Mouse (Mus musculus) intestine, postnatal 0 days (tissue): Measurements from ENCODE around the gene Klra7. TPM values are rescaled to one million over a fixed set of nuclear protein-coding genes. Genes with fewer than 3 reads are reported as not detected.
"Not testable (repeated sequence)": the region's sequence is repeated elsewhere in the genome, so short reads cannot be mapped to it uniquely, and the experiment has no call there.

Experiments used
- ATAC-seq: fragments of 200-750 bp; cut with Nextera tagmentation; 2 replicates; pipeline ENCODE4 v1.8.0; 2017; ENCODE audit warnings: mild to moderate bottlenecking, moderate TSS enrichment, moderate library complexity
- H3K27ac ChIP-seq: fragments of 300-500 bp; sonication (generic); 2 replicates; pipeline ENCODE4 v1.5.1; 2014; ENCODE audit warnings: mild to moderate bottlenecking, low read depth, low read length, moderate library complexity
- H3K27me3 ChIP-seq: fragments of 300-500 bp; sonication (generic); replicated peaks from 2 replicates; pipeline ENCODE4 v1.6.1; 2014; ENCODE audit warnings: low read length, mixed read lengths; ENCODE audit not compliant: control insufficient read depth, insufficient read depth
- H3K36me3 ChIP-seq: fragments of 300-500 bp; sonication (generic); 2 replicates; pipeline ENCODE4 v1.6.1; 2014; ENCODE audit warnings: mild to moderate bottlenecking, moderate library complexity; ENCODE audit not compliant: control insufficient read depth, insufficient read depth
- H3K4me1 ChIP-seq: fragments of 300-500 bp; sonication (generic); replicated peaks from 2 replicates; pipeline ENCODE4 v1.6.1; 2014; ENCODE audit warnings: antibody characterized with exemption, low read length, mixed read lengths; ENCODE audit not compliant: control insufficient read depth, insufficient read depth
- H3K4me2 ChIP-seq: fragments of 300-500 bp; sonication (generic); replicated peaks from 2 replicates; pipeline ENCODE4 v1.6.1; 2014; ENCODE audit warnings: low read depth, mild to moderate bottlenecking, moderate library complexity
- H3K4me3 ChIP-seq: fragments of 300-500 bp; sonication (generic); 2 replicates; pipeline ENCODE4 v1.5.1; 2014; ENCODE audit warnings: low read depth, low read length
- H3K9ac ChIP-seq: fragments of 300-500 bp; sonication (generic); 2 replicates; pipeline ENCODE4 v1.6.1; 2014; ENCODE audit warnings: mild to moderate bottlenecking, low read depth, low read length
- H3K9me3 ChIP-seq: fragments of 300-500 bp; sonication (generic); 2 replicates; pipeline ENCODE4 v1.6.1; 2016; ENCODE audit warnings: mixed run types; ENCODE audit not compliant: control insufficient read depth
- CTCF ChIP-seq: sonication (generic); IDR thresholded peaks from 2 replicates; pipeline ENCODE4 v1.5.1; 2016; ENCODE audit warnings: low read depth, mild to moderate bottlenecking, control low read depth, antibody characterized with exemption, moderate library complexity
- WGBS: fragments of 180-500 bp; shearing (Covaris S2); extraction: QIAGEN DNeasy Blood & Tissue Kit; methylation state at CpG from one replicate; pipeline ENCODE4 v1.1.7; 2014; 5-methylcytosine and 5-hydroxymethylcytosine counted together
- polyA plus RNA-seq: library from polyadenylated mRNA; unstranded; fragments of >200 nt; fragmentation: Nextera tagmentation; extraction: Ambion mirVana; gene quantifications from 2 replicates; pipeline ENCODE4 v1.2.1, GENCODE M21; 2015

The Klra7 gene
- not detected in 2 replicates for polyA plus RNA-seq

DNA sequence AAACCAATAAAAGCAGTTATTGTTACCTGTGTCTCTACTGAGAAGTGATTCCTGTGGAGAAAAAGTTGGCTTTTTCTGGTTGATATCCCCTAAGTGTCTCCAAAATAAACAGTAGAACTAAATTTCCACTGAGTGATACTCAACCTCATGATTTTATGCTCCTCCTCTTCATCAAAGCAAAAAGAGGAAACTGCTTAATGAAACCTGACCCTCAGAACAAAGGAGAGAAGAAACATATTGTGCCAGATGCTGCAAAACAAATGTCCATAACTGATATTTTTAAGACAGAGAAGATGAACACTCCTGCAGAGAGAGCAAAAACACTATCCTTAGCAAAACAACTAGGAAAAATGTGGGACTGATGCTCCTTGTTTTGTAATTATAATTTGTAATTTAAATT is at the start of gene Klra7:
TSS of gene Klra7 (minus strand) at position 101 of the 400 bp plus-strand sequence.
- ATAC-seq, result no peak

DNA sequence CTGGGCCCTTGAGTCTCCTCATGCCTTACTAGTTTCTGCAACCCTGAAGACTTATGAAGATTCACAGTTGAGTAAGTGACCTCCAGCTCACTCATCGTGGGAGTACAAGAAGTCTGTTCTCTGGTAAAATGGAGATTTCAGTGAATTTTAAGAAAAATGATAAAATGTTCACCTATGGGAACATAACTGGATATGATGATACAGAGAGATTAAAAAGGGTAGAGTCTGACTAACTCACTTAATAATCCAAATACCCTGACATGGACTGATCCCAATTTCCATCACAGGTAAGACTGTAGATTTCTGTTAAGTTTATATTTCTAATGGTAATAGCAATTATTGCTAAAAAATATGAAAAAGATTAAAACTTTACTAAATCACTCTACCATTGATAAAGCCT is 48.7 kb upstream of the Klra7 start, which contains the start of gene Klra10:
TSS of gene Klra10 (minus strand) at position 101 of the 400 bp plus-strand sequence.
- 70% methylated on average over 1 of the region's 1 CpGs for WGBS
- H3K27me3 ChIP-seq, H3K9me3 ChIP-seq, H3K4me2 ChIP-seq, H3K27ac ChIP-seq, H3K36me3 ChIP-seq, H3K4me1 ChIP-seq, ATAC-seq, H3K9ac ChIP-seq, H3K4me3 ChIP-seq: not testable (repeated sequence)

More for the DNA sequence above, at the start of gene Klra7:
- TF ChIP-seq CTCF, result no peak
- H3K36me3 ChIP-seq, result no peaks in the 10 kb centered on the region
- H3K9me3 ChIP-seq, result no peaks in the 10 kb centered on the region
- no peak within 1 kb of the TSS for H3K4me2 ChIP-seq
- no peak within 1 kb of the TSS for H3K4me3 ChIP-seq
- no peaks in the 10 kb centered on the region for H3K4me1 ChIP-seq
- H3K27me3 ChIP-seq, result no peaks in the 10 kb centered on the region
- no peak within 1 kb of the TSS for H3K9ac ChIP-seq
- no peak within 1 kb of the TSS for H3K27ac ChIP-seq

DNA sequence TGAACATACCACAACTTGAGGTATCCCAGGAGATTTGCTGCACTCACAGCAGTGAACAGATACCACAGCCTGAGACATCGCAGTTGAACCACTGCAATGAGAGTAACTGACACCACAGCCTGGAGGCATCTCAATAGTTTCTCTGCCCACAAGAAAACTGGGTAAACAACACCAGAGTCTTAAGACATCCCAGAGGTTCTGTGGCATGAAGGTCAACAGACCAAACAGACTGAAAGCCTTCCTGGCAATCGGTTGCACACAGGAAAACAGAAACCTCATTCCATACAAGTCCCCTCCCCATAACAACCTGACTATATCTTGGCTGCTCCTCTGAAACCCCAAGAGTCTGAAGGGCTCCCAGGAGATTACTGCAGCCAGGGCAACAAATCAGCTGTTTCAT is 22.2 kb upstream of the Klra7 start:
- Histone ChIP-seq H3K27ac (no peak overlapping the region), H3K9me3 (0 out of 2 replicates have a peak, but pooled peaks cover 3% of the 10 kb centered on the region), H3K27me3 (no peaks in the 10 kb centered on the region), H3K36me3 (no peaks in the 10 kb centered on the region), H3K9ac (no peak overlapping the region), H3K4me1 (no peaks in the 10 kb centered on the region), H3K4me2 (no peak overlapping the region), H3K4me3 (no peak overlapping the region)
- WGBS, result 85% methylated on average over 2 of the region's 2 CpGs
- ATAC-seq, result no peak
- no peak for TF ChIP-seq CTCF

DNA sequence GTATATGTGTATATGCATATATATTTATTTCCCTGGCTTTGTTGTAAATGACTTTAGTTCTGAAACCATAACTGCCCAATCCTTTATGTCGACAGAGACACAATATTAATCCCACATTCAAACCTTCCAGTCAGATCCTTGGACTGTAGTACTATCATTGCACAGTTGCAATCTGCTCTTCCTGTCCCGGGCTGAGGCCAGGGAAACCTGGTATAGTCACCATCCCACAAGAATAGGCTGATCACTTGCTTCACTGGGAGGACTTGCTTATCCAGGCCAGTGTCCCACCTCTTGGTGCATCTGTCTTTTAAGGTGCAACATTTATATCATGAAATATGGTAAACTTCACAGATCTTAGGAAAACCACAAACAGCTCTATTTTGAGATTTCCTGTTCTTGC is 4.4 kb upstream of the Klra7 start:
- no peaks in the 10 kb centered on the region for H3K4me1 ChIP-seq
- H3K4me2 ChIP-seq, result no peak overlapping the region
- no peak overlapping the region for H3K9ac ChIP-seq
- WGBS, result 73% methylated on average over 2 of the region's 2 CpGs
- ATAC-seq, result no peak
- TF ChIP-seq CTCF, result no peak
- no peak overlapping the region for H3K4me3 ChIP-seq
- H3K36me3 ChIP-seq, result no peaks in the 10 kb centered on the region
- no peaks in the 10 kb centered on the region for H3K9me3 ChIP-seq
- no peak overlapping the region for H3K27ac ChIP-seq
- no peaks in the 10 kb centered on the region for H3K27me3 ChIP-seq

DNA sequence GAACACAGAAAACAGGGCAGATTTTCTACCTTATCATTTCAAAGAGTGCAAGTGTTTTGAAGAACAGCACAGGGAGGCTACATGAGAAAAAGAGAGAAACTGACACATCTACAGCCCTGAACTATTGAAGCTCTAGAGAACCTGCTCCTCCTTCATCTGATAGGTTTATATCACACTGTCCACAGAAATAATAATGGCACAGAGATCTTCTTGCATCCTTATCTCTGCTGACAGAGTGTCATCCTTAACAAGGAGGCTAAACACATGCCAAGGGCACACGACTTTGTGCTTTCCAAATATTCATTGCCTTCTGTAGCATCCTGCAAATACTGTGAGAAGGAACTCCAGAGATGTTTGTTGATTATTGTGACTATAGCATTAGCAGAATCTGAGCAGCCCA is 3.5 kb upstream of the Klra7 start:
- no peak overlapping the region for H3K27ac ChIP-seq
- no peak overlapping the region for H3K4me2 ChIP-seq
- H3K4me3 ChIP-seq, result no peak overlapping the region
- ATAC-seq, result no peak
- no peak overlapping the region for H3K9ac ChIP-seq
- no peaks in the 10 kb centered on the region for H3K4me1 ChIP-seq
- no peaks in the 10 kb centered on the region for H3K36me3 ChIP-seq
- H3K9me3 ChIP-seq, result no peaks in the 10 kb centered on the region
- no peaks in the 10 kb centered on the region for H3K27me3 ChIP-seq
- 49% methylated on average over 1 of the region's 1 CpGs for WGBS
- TF ChIP-seq CTCF, result no peak

DNA sequence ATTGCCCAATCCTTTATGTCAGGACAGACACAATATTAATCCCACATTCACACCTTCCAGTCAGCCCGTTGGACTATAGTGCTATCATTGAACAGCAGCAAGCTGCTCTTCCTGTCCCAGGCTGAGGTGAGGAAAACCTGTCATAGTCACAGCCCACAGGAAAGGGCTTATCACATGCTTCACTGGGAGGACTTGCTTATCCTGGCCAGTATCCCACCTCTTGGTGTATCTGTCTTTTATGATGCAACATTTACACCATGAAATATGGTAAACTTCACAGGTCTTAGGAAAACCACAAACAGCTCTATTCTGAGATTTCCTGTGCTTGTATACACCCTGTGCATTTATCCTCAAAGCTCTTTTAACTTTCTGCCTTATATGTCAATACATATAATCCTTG is 35.7 kb downstream of the Klra7 start:
- H3K9me3 ChIP-seq, H3K27ac ChIP-seq, H3K9ac ChIP-seq, H3K4me1 ChIP-seq, H3K36me3 ChIP-seq, ATAC-seq, H3K4me2 ChIP-seq, H3K27me3 ChIP-seq, H3K4me3 ChIP-seq: not testable (repeated sequence)
- 85% methylated on average over 1 of the region's 1 CpGs for WGBS

DNA sequence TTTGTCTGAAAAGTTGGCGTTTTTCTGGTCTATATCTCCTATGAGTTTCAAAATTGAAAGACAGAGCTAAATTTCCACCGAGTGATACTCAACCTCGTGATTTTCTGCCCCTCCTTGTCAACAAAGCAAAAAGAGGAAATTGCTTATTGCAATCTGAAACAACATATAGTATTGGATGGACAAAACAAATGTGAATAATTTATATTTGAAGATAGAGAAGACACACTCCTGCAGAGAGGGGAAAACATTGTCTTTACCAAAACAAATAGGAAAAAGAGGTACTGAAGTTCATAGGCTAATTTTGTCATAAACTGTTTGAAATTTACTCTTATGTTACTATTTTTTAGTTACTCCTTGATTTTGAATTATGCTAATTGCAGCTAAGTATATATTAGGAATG is 40.1 kb downstream of the Klra7 start, which contains the start of gene Klra9:
TSS of gene Klra9 (minus strand) at position 101 of the 400 bp plus-strand sequence.
- not testable (repeated sequence) for H3K36me3 ChIP-seq, H3K9ac ChIP-seq, ATAC-seq

More for the DNA sequence above, 40.1 kb downstream of the Klra7 start, which contains the start of gene Klra9:
- H3K4me2 ChIP-seq, H3K4me3 ChIP-seq, H3K4me1 ChIP-seq, H3K27ac ChIP-seq, H3K9me3 ChIP-seq, H3K27me3 ChIP-seq: not testable (repeated sequence)
- WGBS, result 59% methylated on average over 3 of the region's 3 CpGs

Other genes with a start within 250 kb of the Klra7 start
- not detected in 2 replicates for gene Klra6, start 206.4 kb downstream of the Klra7 start, polyA plus RNA-seq
- not detected in 2 replicates for gene Klra4, start 166.1 kb downstream of the Klra7 start, polyA plus RNA-seq
- gene Klra8, start 103.4 kb downstream of the Klra7 start, polyA plus RNA-seq, result not detected in 2 replicates
- not detected in 2 replicates for gene Klra9, start 40.2 kb downstream of the Klra7 start, polyA plus RNA-seq
- not detected in 2 replicates for gene Klra10, start 48.6 kb upstream of the Klra7 start, polyA plus RNA-seq
- not detected in 2 replicates for gene Klra3, start 104.3 kb upstream of the Klra7 start, polyA plus RNA-seq
- not detected in 2 replicates for gene Klra1, start 153.6 kb upstream of the Klra7 start, polyA plus RNA-seq